Mouse (Mus musculus): Measurements from ENCODE around the gene Zfyve28.

- TF ChIP-seq CTCF (IDR thresholded peaks at IDR 0.05) (no peak), EP300 (IDR thresholded peaks at IDR 0.05) (no peak)
Measured at GRCm38 (mm10) chr5:34274268-34274667, 14.0 kb downstream of the Zfyve28 start.

All from lung, postnatal 0 days (tissue).